Mouse (Mus musculus) adrenal gland, postnatal 14 days (tissue): ENCODE results near the gene Asic3. TPM values are rescaled to one million over a fixed set of nuclear protein-coding genes. Genes with fewer than 3 reads are reported as not detected.
A peak's percentile ranks its signal among the peaks of the same experiment; 100 is the strongest.
"Not testable (repeated sequence)": the region's sequence is repeated elsewhere in the genome, so short reads cannot be mapped to it uniquely, and the experiment has no call there.

Source experiments
- DNase-seq: peaks from one replicate; pipeline ENCODE4 v3.0.0; 2021; ENCODE audit warnings: mixed read lengths
- total RNA-seq: library from RNA; stranded (reverse); gene quantifications from 2 replicates; pipeline ENCODE4 v1.2.3, GENCODE M21; 2021

The Asic3 gene
- total RNA-seq, 1 experiment from 2014 or later, result not detected

DNA sequence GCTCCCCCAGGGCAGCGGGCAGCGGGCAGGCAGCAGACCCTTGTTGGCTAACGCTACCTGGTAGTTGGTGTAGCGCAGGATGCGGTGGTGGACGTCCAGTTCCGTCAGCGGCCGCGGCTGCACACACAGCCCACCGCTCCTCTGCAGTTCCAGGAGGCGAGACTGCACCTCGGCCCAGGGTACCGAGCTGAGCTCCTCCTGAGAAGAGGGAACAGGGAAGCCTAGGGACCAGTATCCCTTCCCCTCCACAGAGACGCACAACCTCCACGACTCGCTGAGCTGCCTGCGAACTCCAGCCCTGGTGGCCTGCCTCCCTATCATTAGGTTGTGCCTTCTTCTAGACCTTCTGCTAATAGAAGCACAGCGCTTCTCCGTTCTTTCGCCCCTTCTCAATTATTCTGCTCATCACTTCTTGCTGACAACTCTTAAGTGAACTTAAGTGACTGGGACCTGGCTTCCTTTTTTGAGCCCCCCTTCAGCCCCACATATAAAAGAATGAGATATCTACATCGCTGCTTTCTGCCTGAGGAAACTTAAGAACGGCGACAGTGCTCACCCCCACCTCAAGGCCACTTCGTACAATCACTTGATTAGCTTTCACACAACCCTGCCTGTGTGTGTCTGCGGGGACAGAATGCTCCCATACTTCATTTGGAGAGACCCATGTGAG lies 24.8 kb upstream of the Asic3 start:
- no peak for DNase-seq

GRCm38 (mm10) chr5:24389011-24389657 lies 24.1 kb upstream of the Asic3 start:
- peak; percentile 47 for DNase-seq

DNA sequence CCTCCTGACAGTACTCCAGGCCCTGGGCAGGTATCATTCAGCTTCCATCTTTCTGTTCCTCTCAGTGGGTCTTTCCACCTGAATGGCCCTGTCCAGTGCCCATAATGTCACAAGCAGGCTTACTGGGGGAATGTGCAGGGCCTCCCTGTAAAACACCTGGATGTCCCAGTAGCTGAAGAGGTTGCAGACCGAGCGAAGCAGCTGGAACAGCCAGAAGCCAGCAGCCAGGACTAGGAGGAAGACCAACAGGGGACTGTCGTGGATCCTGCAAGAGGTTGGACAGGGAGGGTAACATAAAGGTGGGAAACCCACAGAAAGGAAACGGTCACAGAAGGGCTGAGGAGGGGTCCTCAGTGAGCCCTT lies 23.6 kb upstream of the Asic3 start:
- no peak for DNase-seq

GRCm38 (mm10) chr5:24391864-24392263 lies 21.3 kb upstream of the Asic3 start, which contains the start of gene Atg9b:
Atg9b (minus strand) TSS chr5:24392143.
- no peak for DNase-seq

GRCm38 (mm10) chr5:24392724-24393123 lies 20.5 kb upstream of the Asic3 start:
- no peak for DNase-seq

DNA sequence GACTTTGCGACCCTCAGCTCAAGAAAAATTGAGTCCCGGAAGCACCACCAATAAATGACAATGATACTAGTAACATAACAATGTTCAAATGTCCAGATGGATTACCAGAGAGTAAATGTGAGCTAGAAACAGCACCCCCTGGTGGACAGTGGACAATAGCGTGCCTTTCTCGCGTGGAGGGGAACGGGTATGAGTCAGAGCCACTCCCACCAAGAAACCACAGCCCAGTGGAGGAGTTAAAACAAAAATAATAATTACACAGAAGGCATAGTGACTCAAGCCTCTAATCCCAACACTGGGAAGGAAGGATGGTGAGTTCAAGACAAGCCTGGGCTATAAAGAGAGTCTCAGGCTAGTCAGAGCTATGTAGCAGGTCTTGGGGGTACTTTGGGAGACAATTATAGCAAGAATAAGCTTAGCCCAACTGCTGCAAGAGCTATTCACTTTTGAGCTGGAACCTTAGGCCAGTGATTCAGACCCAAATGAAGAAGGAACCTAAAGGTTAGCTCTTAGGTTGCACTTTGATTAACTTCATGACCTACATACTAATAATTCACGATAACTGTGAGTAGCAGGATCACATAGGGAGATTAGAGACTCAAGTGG lies 19.7 kb upstream of the Asic3 start, which contains the start of gene Abcb8:
Gene Abcb8, plus strand, starts transcription at position 272 of the 606 bp plus-strand sequence.
- DNase-seq, result peak; percentile 93

- peak; percentile 95 for DNase-seq
These were observed 18.9 kb upstream of the Asic3 start for GRCm38 (mm10) chr5:24394165-24394894.

DNA sequence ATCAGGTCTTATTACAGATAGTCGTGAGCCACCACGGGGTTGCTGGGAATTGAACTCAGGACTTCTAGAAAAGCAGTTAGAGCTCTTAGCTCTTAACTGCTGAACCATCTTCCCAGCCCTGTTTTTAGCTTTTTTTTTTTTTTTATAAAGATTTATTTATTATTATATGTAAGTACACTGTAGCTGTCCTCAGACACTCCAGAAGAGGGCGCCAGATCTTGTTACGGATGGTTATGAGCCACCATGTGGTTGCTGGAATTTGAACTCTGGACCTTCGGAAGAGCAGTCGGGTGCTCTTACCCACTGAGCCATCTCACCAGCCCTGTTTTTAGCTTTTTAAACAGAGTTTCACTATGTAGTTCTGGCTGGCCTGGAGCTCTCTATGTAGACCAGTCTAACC lies 16.9 kb upstream of the Asic3 start:
- DNase-seq, result not testable (repeated sequence)

DNA sequence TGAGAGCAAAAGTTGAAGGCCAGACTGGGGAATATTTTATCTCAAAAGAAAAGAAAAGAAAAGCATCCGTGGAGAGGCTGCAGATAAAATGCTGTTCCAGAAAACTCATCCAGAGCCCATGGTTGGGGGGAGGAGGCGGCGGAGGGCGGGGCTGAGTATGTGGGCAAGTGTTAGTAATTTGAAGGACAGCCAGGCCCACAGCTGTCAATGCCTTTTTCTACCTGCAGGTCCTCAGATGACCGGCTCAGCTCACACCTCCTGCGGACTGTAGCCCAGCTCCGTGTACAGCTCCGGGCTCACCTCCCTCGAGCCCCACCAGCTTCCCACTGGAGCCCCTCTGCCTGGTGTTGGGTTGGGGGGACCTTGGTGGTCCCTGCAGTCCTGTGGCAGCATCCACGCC lies 13.5 kb upstream of the Asic3 start:
- no peak for DNase-seq

DNA sequence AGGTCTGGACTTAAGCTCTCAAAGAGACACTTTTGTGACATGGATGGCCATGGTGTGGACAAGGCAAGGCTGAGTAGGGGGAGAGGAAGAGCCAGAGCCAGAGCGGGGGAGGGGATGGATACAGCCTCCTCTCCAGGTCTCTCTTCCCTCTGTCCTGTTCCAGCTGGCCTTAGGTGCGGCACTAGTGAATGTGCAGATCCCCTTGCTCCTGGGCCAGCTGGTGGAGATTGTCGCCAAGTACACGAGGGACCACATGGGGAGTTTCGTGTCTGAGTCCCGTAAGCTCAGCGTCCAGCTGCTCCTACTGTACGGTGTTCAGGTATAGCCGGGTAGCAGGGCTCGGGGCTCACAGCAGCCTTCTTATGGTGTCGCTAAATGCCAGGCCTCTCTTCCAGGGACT lies 12.8 kb upstream of the Asic3 start:
- no peak for DNase-seq

DNA sequence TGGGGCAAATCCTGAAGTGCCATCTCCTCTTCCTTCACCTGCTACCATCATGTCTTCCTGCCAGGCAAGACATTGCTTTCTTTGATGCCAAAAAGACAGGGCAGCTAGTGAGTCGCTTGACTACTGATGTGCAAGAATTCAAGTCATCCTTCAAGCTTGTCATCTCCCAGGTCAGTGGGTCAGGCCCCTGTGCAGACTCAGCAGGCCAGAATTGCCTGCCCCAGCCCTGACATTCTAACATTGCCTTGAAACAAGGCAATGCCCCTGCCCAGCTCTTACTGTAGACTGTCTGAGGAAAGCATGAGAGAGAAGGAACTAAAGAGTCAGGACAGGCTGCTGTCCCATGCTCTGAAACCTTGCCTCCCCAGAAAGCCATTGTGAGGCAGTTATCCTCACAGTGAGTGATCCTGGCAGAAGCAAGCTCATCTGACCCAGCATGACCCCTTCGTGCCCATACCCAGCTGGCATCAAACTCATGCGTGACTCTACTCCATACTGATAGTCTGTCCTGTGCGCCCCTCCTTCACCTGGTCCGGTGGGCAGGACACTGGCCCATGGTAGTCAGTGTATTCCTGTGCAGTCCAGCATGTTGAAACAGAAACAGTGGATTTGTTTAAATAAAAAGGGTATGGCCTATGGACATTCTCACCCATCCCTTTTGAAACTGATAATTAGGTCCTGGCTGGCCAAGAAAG lies 12.1 kb upstream of the Asic3 start:
- no peak for DNase-seq

GRCm38 (mm10) chr5:24401969-24402368 lies 11.2 kb upstream of the Asic3 start:
- DNase-seq, result no peak

- no peak for DNase-seq
These were observed 8.4 kb upstream of the Asic3 start for GRCm38 (mm10) chr5:24404594-24405360.

GRCm38 (mm10) chr5:24405389-24405876 lies 7.8 kb upstream of the Asic3 start:
- DNase-seq, result no peak

- DNase-seq, result peak; percentile 79
These were observed 4.5 kb upstream of the Asic3 start for GRCm38 (mm10) chr5:24408651-24409050.

GRCm38 (mm10) chr5:24409466-24409865 lies 3.7 kb upstream of the Asic3 start:
- no peak for DNase-seq

DNA sequence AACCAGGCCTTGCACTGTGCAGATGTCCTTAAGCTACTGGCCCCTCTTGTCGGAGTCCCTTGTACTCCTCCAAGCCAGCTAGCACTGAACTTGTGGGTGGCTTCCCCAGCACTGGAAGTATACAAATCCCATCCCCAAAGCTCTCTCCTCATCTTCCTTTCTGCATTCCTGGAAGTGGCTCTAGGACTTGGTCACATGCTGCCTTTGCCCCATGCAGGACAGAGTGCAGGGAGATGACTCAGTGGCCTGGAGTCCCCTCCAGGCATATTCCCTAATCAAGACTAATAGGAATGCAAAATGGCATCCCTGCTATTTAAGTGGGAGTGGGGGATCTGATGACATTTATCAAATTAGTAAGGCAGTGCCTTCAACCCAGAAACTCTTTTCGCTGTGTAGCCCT lies 1.1 kb upstream of the Asic3 start:
- DNase-seq, result no peak

- peak; percentile 53 for DNase-seq
These were observed 746 bp downstream of the Asic3 start for GRCm38 (mm10) chr5:24413938-24414337.

DNA sequence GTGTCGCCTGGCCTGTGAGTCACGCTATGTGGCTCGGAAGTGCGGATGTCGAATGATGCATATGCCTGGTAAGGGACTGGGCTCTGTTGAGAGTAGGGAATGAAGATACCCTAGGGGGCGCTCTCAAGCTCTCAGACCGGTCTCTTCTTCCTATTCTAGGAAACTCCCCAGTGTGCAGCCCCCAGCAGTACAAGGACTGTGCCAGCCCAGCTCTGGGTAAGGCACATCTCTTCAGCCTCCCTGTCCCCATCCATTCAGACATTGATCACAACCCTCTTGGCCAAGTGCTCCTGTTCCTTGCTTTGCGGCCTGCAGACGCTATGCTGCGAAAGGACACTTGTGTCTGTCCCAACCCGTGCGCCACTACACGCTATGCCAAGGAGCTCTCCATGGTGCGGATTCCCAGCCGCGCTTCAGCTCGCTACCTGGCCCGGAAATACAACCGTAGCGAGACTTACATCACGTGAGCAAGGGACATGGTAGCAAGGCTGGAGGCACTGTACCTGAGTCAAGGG lies 3.1 kb downstream of the Asic3 start:
- peak; percentile 76 for DNase-seq

DNA sequence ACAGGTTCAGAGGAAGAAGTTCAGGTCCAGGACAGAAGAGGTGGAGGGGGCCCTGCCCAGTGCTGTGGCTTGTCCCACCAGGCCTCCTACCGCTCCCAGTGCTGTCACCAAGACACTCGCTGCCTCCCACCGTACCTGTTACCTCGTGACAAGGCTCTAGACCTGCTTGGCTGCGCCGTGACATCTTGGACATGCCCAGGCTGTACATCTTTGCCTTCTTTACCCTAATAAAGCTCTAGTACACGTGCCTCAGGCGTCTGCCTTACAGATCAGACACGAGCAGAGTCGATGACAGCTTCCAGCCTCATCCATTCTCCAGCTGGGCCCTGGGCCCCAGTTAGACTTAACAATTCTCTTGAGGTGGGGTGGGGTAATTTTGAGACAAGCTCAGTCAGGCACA lies 4.4 kb downstream of the Asic3 start:
- no peak for DNase-seq

DNA sequence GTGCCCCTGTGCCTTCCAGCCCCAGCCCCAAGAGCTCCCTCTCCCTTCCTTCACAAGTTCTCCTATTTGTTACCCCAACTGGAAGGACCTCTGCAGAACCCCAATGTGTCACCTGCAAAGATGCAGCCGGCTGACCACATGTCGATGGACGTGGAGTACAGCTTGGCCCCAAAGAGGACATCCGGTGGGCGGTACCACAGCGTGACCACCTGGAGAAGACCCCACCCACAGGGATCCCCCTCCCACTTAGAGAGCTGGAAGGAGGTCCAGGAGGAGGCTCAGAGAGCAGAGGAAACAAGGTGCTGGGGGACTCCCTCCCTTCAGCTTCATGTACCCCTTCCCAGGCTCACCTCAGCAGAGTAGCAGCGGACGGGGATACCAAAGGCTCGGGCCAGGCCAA lies 7.2 kb downstream of the Asic3 start:
- no peak for DNase-seq
